Mouse (Mus musculus) liver, embryonic 14.5 days (tissue): ENCODE results near the gene Cd163l1.

ENCODE experiments used
- CTCF ChIP-seq: IDR thresholded peaks from 2 replicates; pipeline ENCODE4 v1.5.1; 2016; ENCODE audit warnings: antibody characterized with exemption, low read depth, control low read depth
- EP300 ChIP-seq: IDR thresholded peaks from 2 replicates; pipeline ENCODE4 v1.6.1; 2016; ENCODE audit warnings: antibody characterized with exemption, low read depth

DNA sequence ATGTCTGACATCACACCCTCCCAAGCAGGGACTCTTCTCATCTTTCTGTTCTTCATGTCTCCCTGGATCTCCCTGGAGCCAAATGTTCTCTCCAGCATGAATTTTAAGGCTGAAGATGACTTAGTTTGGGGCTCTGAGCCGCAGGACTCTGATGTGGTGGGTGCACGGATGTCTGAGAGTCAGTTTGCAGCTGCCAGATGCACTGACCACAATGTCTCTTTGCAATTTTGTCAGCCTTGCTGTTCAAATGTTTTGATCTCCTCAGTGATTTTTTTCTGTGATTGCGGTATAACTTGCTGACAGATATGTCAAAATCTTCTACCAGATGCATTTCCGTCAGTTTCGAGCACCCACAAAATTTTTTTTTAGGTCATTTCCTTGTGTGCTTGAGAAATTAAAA lies 4.2 kb upstream of the Cd163l1 start:
- no peak for TF ChIP-seq CTCF
- no peak for TF ChIP-seq EP300
